Mouse (Mus musculus): ENCODE results near the gene Efna5. TPM values are rescaled to one million over a fixed set of nuclear protein-coding genes. Genes with fewer than 3 reads are reported as not detected.

Gene Efna5
- polyA plus RNA-seq (2015; fragmentation: Nextera tagmentation; extraction: Ambion mirVana): 20.2 TPM in 2 replicates

- Histone ChIP-seq H3K4me1 (ENCODE audit: control insufficient read depth, insufficient read depth, low read length) (0 out of 2 replicates have a peak, but pooled peaks cover 6% of the 10 kb centered on the region), H3K4me3 (ENCODE audit: low read length) (peak within 1 kb of the TSS; percentile 81), H3K36me3 (ENCODE audit: control insufficient read depth, insufficient read depth, low read length) (no peaks in the 10 kb centered on the region), H3K27ac (ENCODE audit: low read length) (peak within 1 kb of the TSS; percentile 84), H3K9me3 (ENCODE audit: control insufficient read depth, low read length) (no peaks in the 10 kb centered on the region), H3K9ac (ENCODE audit: low read depth, low read length) (peak within 1 kb of the TSS; percentile 84), H3K4me2 (ENCODE audit: low read depth, low read length) (peak within 1 kb of the TSS; percentile 92), H3K27me3 (replicated peaks; ENCODE audit: control insufficient read depth, insufficient read depth, low read length) (no peaks in the 10 kb centered on the region)
- under 1% methylated on average over 54 of the region's 68 CpGs for WGBS
- ATAC-seq: peak; percentile 23
Observed at GRCm38 (mm10) chr17:62881176-62881790, at the start of gene Efna5. TSS of gene Efna5 (minus strand) at chr17:62881317.

- Histone ChIP-seq H3K9me3 (ENCODE audit: control insufficient read depth, low read length) (no peaks in the 10 kb centered on the region), H3K4me2 (ENCODE audit: low read depth, low read length) (no peak overlapping the region), H3K9ac (ENCODE audit: low read depth, low read length) (no peak overlapping the region), H3K27ac (ENCODE audit: low read length) (no peak overlapping the region), H3K4me3 (ENCODE audit: low read length) (no peak overlapping the region), H3K36me3 (ENCODE audit: control insufficient read depth, insufficient read depth, low read length) (no peaks in the 10 kb centered on the region), H3K4me1 (ENCODE audit: control insufficient read depth, insufficient read depth, low read length) (no peaks in the 10 kb centered on the region), H3K27me3 (replicated peaks; ENCODE audit: control insufficient read depth, insufficient read depth, low read length) (no peaks in the 10 kb centered on the region)
- 79% methylated on average over 4 of the region's 4 CpGs for WGBS
- no peak for ATAC-seq
Observed at GRCm38 (mm10) chr17:62915304-62915703, 34.2 kb upstream of the Efna5 start.

GRCm38 (mm10) chr17:62905692-62906445 lies 24.8 kb upstream of the Efna5 start:
- Histone ChIP-seq H3K36me3 (ENCODE audit: control insufficient read depth, insufficient read depth, low read length) (no peaks in the 10 kb centered on the region), H3K4me3 (ENCODE audit: low read length) (no peak overlapping the region), H3K4me2 (ENCODE audit: low read depth, low read length) (no peak overlapping the region), H3K27ac (ENCODE audit: low read length) (no peak overlapping the region), H3K4me1 (ENCODE audit: control insufficient read depth, insufficient read depth, low read length) (no peaks in the 10 kb centered on the region), H3K9me3 (ENCODE audit: control insufficient read depth, low read length) (no peaks in the 10 kb centered on the region), H3K27me3 (replicated peaks; ENCODE audit: control insufficient read depth, insufficient read depth, low read length) (no peaks in the 10 kb centered on the region), H3K9ac (ENCODE audit: low read depth, low read length) (no peak overlapping the region)
- no peak for ATAC-seq
- 72% methylated on average over 16 of the region's 16 CpGs for WGBS

- Histone ChIP-seq H3K36me3 (ENCODE audit: control insufficient read depth, insufficient read depth, low read length) (no peaks in the 10 kb centered on the region), H3K4me2 (ENCODE audit: low read depth, low read length) (no peak overlapping the region), H3K9ac (ENCODE audit: low read depth, low read length) (no peak overlapping the region), H3K4me1 (ENCODE audit: control insufficient read depth, insufficient read depth, low read length) (no peaks in the 10 kb centered on the region), H3K9me3 (ENCODE audit: control insufficient read depth, low read length) (no peaks in the 10 kb centered on the region), H3K27ac (ENCODE audit: low read length) (no peak overlapping the region), H3K4me3 (ENCODE audit: low read length) (no peak overlapping the region), H3K27me3 (replicated peaks; ENCODE audit: control insufficient read depth, insufficient read depth, low read length) (no peaks in the 10 kb centered on the region)
- ATAC-seq: no peak
- WGBS: 65% methylated on average over 6 of the region's 6 CpGs
Observed at GRCm38 (mm10) chr17:62899066-62899465, 17.9 kb upstream of the Efna5 start.

- ATAC-seq: no peak
- WGBS: 88% methylated on average over 5 of the region's 5 CpGs
Observed at GRCm38 (mm10) chr17:62889991-62890390, 8.9 kb upstream of the Efna5 start.

DNA sequence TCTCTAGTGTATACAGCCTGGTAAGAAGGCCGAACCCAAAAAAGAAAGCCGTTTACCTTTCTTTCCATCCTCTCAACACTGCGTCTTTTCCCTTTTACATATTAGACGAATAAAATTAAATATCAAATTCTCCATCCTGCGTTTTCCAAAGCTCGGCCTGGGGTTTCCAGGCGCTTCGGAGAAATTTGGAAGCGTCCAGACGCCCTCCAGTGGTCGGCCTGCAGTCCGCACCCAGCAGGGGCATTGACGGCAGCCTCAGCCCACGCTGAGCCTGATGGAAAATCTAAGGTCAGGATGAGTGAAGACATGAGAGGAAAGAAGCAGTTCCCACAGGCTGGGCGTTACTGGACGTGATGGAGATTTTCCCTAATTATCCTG lies 3.0 kb upstream of the Efna5 start:
- no peaks in the 10 kb centered on the region for H3K27me3 ChIP-seq (replicated peaks; ENCODE audit: control insufficient read depth, insufficient read depth, low read length)
- H3K4me2 ChIP-seq (ENCODE audit: low read depth, low read length): peak overlapping the region; percentile 92
- no peaks in the 10 kb centered on the region for H3K36me3 ChIP-seq (ENCODE audit: control insufficient read depth, insufficient read depth, low read length)
- ATAC-seq: no peak
- no peaks in the 10 kb centered on the region for H3K9me3 ChIP-seq (ENCODE audit: control insufficient read depth, low read length)
- under 1% methylated on average over 16 of the region's 16 CpGs for WGBS
- peak overlapping the region; percentile 55 for H3K27ac ChIP-seq (ENCODE audit: low read length)
- peak overlapping the region; percentile 81 for H3K4me3 ChIP-seq (ENCODE audit: low read length)
- H3K9ac ChIP-seq (ENCODE audit: low read depth, low read length): peak overlapping the region; percentile 51; the same call in 1 of the 2 replicates
- 0 out of 2 replicates have a peak, but pooled peaks cover 2% of the 10 kb centered on the region for H3K4me1 ChIP-seq (ENCODE audit: control insufficient read depth, insufficient read depth, low read length)

More at GRCm38 (mm10) chr17:62889991-62890390, 8.9 kb upstream of the Efna5 start:
- Histone ChIP-seq H3K9ac (ENCODE audit: low read depth, low read length) (no peak overlapping the region), H3K27me3 (replicated peaks; ENCODE audit: control insufficient read depth, insufficient read depth, low read length) (no peaks in the 10 kb centered on the region), H3K9me3 (ENCODE audit: control insufficient read depth, low read length) (no peaks in the 10 kb centered on the region), H3K4me3 (ENCODE audit: low read length) (no peak overlapping the region), H3K4me2 (ENCODE audit: low read depth, low read length) (no peak overlapping the region), H3K4me1 (ENCODE audit: control insufficient read depth, insufficient read depth, low read length) (no peaks in the 10 kb centered on the region), H3K36me3 (ENCODE audit: control insufficient read depth, insufficient read depth, low read length) (no peaks in the 10 kb centered on the region), H3K27ac (ENCODE audit: low read length) (no peak overlapping the region)

DNA sequence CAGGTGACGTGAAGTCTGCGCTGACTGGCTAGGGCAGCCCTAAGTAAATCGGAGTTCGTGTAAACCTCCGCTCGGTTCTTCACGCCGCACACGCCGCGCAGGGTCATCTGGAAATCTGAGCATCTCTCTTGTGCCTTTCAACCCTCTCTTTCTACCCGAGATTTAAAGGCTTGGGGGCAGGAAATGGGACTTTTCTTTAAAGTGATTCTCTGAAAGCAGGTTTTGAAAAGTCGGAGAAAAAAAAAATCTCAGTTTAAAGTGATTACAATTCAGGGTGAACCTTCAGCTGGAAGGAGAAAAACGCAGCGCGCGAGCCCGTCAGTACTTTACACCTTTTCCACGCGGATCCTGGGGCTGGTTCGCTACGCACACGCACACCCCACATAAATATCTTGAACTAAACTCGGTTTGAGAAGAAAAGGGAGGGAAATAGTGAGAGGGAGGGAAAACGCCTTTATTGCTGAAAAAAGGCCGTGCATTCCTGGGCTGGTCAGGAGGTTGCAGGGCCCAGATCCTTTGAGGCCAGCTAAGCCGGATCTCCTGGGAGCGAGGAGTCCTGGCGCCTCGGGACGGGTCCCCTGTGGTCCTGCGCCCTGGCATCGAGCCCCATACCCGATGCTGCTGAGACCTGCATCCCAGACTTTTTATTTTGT lies 2.5 kb upstream of the Efna5 start:
- H3K27me3 ChIP-seq (replicated peaks; ENCODE audit: control insufficient read depth, insufficient read depth, low read length): no peaks in the 10 kb centered on the region
- H3K4me1 ChIP-seq (ENCODE audit: control insufficient read depth, insufficient read depth, low read length): 0 out of 2 replicates have a peak, but pooled peaks cover 6% of the 10 kb centered on the region
- peak; percentile 26; the same call in 1 of the 2 replicates for ATAC-seq
- H3K36me3 ChIP-seq (ENCODE audit: control insufficient read depth, insufficient read depth, low read length): no peaks in the 10 kb centered on the region
- peak overlapping the region; percentile 92 for H3K4me2 ChIP-seq (ENCODE audit: low read depth, low read length)
- H3K9me3 ChIP-seq (ENCODE audit: control insufficient read depth, low read length): no peaks in the 10 kb centered on the region
- peak overlapping the region; percentile 55 for H3K27ac ChIP-seq (ENCODE audit: low read length)
- H3K4me3 ChIP-seq (ENCODE audit: low read length): peak overlapping the region; percentile 81
- H3K9ac ChIP-seq (ENCODE audit: low read depth, low read length): peak overlapping the region; percentile 51
- under 1% methylated on average over 34 of the region's 34 CpGs for WGBS

- ATAC-seq: peak; percentile 88
- peak overlapping the region; percentile 92 for H3K4me2 ChIP-seq (ENCODE audit: low read depth, low read length)
- H3K4me3 ChIP-seq (ENCODE audit: low read length): peak overlapping the region; percentile 81
- no peaks in the 10 kb centered on the region for H3K36me3 ChIP-seq (ENCODE audit: control insufficient read depth, insufficient read depth, low read length)
- H3K27me3 ChIP-seq (replicated peaks; ENCODE audit: control insufficient read depth, insufficient read depth, low read length): no peaks in the 10 kb centered on the region
- under 1% methylated on average over 53 of the region's 53 CpGs for WGBS
- peak overlapping the region; percentile 84 for H3K9ac ChIP-seq (ENCODE audit: low read depth, low read length)
- H3K4me1 ChIP-seq (ENCODE audit: control insufficient read depth, insufficient read depth, low read length): 0 out of 2 replicates have a peak, but pooled peaks cover 6% of the 10 kb centered on the region
- H3K27ac ChIP-seq (ENCODE audit: low read length): peak overlapping the region; percentile 84
- H3K9me3 ChIP-seq (ENCODE audit: control insufficient read depth, low read length): no peaks in the 10 kb centered on the region
Observed at GRCm38 (mm10) chr17:62882726-62883475, 1.8 kb upstream of the Efna5 start.
